Mouse (Mus musculus) heart, adult 11 months (tissue): ENCODE results near the gene Eif2a.
"Not testable (repeated sequence)": the region's sequence is repeated elsewhere in the genome, so short reads cannot be mapped to it uniquely, and the experiment has no call there.

ENCODE experiments used
- DNase-seq: peaks from one replicate; pipeline ENCODE4 v3.0.0; 2022

Eif2a gene

DNA sequence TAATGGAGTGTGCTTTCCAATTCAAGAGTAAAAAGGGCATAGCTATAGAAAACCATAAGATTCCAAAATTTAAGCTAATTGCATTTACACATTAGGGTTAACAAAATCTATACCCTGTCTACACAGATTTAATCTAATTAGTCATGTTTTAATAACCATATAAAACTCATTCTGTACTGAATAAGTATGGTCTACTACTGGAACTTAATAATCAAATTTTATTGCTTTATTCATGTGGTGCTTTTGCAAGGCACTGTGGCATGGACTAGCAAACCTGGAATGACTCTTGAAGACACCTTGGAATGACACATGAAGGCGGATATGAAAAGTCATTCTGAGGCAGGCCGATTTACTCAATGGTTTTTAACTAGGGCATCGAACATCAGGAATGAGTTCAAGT is 2.2 kb upstream of the Eif2a start:
- DNase-seq: peak; percentile 5

DNA sequence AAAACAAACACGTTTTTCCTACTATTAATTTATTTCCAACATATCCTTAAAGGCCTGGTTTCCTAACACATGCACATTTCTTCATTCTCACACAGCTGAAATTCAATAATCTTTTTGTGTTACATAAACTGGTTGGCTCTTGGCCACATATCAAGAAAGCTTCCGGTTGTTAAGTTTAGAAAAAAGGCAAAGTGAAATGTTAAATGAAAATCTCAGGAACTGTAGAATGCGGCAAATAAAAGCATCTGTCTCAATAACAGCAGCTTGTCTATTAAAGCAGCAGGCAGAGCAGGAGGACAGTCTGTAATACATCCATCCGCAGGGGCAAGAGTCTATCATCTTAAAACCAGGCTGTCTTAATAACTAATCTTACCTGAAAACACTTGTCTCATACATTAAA is 1.4 kb upstream of the Eif2a start:
- peak; percentile 15 for DNase-seq

DNA sequence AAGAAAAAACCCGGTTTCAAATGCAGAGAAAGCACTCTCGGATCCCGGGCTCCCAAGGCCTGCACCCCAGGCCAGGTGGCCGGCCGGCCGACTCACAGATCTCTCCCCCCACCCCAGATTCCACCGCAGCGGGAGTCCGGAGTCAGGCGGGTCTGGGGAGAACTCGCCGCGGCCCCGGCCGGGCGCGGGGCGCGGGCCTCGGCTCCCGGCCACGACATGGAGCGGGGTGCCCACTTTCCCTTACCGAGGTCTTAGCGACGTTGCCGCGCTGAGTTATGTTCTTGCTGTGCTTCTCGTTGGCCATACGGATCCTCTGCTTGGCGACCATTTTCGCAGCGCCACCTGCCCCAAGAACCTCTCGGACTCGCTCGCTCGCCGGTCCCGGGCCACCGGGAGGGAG is 455 bp upstream of the Eif2a start:
- no peak for DNase-seq

DNA sequence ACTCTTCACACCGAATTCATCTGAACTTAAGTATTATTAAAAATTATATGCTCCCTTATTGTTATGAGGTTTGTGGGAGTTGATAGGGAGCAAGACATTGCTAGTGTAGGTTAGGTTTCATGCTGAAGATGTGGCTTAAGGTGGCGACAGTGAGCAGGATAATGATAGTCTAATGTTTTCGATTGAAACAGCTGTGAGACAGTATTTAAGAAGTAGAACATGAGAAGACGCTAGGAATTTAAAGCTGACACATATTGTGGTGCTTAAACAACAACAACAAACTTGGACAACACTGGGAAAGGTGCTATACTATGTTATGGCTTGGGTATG is 752 bp downstream of the Eif2a start:
- DNase-seq: no peak

DNA sequence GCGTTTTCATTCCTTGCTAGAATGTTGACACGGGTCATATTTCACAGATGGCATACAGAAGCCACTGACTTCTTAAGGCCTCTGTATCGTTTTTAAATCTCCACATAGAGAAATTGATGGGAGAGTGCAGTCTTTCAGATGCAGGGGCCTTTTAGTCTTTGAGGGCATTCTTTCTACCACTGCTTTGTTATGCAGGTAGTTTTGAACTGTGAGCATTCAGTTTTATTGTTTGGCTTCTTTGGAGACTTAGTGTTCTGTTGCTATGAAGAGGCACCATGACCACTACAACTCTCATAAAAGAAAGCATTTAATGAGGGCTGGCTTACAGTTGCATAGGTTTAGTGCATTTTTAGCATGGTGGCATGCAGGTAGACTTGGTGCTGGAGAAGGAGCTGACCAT is 11.0 kb downstream of the Eif2a start:
- no peak for DNase-seq

DNA sequence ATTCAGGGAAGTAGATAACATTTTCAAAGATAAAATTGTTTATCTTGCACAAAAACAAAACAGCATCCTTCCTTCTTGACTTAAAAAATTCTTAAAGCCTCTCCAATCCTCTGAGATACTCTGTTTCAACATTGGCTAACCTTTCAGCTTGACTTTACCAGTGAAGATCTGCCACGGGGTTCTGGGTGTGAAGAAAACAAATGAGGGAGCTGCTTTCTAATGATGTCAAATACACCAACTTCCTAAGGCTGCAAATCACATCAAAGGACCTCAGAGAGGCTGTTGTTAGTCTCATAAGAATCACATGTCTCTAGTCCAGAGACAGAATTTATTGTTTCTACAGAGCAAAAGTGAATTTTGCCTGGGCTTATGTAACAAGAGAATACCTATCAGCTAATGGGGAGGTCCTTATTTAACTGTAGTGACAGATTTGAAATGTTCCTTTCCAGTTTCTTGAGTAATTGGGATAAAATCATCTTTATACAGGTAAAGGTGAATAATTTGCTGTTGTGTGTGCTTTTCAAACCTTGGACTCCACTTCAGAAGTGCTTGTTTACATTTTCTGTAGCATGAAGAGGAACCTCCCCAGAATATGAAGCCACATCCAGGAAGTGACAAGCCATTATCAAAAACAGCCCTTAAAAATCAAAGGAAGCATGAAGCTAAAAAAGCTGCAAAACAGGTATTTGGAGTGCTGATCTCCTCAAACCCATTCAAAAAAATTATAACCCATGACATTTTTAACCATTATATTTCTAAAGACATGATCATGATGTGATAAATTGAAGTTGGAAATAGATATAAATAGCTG is 26.6 kb downstream of the Eif2a start:
- DNase-seq: no peak

- no peak for DNase-seq
These were observed 31.0 kb downstream of the Eif2a start for GRCm38 (mm10) chr3:58556649-58557048.

DNA sequence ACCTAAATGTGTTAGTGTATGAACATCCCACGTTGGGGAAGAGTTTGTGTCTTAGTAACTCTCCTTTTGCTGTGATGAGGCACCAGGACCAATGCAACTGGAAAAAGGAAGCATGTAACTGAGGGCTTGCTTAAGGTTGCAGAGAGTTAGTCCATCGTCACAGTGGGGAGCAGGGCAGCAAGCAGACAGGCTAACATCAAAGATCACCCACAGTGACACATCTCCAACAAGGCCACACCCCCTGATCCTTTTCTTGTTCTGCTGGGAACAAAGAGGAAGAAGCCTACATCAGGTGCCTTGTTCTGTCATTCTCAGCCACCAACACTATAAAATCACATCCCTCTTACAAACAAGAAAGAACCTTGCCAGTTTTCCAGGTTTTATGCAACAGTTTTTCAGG is 34.3 kb downstream of the Eif2a start:
- no peak for DNase-seq

GRCm38 (mm10) chr3:58561437-58561836 is 35.8 kb downstream of the Eif2a start:
- DNase-seq: peak; percentile 95

DNA sequence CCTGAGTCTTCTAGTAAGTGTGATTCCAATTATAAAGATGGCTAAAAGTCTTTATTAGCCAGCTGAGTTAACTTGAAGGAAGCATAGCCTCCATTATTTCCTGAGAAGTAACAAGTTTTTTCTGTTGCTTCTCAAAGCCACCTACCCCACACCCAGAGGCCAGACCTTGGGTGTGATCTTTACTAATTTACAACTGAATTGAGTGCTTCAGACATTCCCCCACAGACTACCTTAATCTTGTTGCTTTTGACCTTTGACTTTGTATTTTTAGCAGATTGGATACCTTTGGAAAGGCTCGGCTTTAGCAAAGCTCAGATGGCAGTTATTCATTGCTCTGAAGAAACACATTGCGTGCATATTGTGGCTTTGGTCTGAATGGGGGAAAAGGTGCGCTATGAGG is 45.2 kb downstream of the Eif2a start:
- DNase-seq: no peak

DNA sequence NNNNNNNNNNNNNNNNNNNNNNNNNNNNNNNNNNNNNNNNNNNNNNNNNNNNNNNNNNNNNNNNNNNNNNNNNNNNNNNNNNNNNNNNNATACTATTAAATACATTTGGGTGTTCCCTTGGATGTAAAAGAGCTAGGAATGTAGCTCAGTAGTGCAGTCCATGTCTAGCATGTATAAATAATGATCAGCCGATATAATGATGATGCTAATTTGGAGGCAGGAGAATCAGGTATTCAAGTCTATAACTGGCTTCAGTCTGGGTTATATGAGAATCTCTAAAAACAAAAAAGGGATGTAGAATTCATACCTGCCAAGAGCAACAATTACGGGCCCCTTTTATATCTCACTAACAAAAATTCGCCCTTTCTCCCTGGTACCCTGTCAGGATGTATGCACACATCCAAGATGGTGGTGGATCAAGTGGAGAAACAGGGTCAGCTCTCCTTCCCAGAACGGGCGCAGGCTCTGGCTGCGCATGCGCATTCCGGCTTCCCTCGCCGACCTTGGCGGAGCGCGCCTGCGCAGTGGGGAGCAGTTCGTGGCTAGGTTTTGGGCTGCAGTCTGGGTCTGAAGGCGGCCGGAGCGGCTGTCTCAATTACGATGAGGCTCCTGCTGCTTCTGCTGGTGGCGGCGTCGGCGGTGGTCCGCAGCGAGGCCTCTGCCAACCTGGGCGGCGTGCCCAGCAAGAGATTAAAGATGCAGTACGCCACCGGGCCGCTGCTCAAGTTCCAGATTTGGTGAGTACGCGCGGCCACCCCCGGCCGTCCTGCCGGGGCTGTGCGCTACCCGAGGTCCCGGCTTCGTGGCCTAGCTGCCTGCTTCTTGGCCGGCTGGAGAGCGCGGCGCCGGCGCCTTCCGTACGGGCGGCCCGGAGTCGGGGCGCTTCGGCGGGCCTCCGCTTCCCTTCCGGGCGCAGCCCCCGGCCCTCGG is 50.8 kb downstream of the Eif2a start, which contains the start of gene Selenot:
Gene Selenot, plus strand, starts transcription at position 500 of the 930 bp plus-strand sequence.
- DNase-seq: peak; percentile 100

- no peak for DNase-seq
These were observed 51.5 kb downstream of the Eif2a start for GRCm38 (mm10) chr3:58577067-58577503.

- DNase-seq: no peak
These were observed 52.0 kb downstream of the Eif2a start for GRCm38 (mm10) chr3:58577506-58578050.

GRCm38 (mm10) chr3:58581530-58581929 is 55.9 kb downstream of the Eif2a start:
- no peak for DNase-seq

- DNase-seq: no peak
These were observed 56.7 kb downstream of the Eif2a start for GRCm38 (mm10) chr3:58582297-58582696.

DNA sequence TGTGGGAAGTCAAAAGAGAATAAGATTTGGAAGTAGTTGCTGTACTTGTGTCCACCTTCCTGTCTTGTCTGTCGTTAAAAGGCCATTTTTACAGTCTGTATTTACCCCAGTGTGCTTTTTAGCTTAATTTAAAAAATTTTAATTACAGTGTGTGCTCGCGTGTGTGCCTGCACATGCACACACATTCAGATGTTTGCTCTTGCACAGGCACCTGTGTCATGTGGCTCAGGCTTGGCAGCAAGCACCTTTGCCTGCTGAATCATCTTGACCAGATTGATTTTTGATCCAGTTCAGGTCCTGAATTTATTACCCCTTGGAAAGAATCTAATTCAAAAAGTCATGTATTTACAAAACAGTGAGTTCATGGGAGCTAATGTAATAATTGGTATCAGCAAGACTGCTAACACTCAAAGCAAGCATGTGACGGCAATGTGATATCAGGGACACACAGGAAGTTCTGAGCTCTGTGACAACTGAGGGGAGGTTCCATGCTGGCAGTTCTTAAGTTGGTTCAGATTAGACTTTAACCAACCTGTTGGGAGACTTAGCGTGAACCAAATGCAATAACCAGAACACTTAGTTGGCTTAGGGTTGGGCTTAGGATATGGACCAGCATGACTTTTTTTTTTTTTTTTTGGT is 57.3 kb downstream of the Eif2a start:
- no peak for DNase-seq

DNA sequence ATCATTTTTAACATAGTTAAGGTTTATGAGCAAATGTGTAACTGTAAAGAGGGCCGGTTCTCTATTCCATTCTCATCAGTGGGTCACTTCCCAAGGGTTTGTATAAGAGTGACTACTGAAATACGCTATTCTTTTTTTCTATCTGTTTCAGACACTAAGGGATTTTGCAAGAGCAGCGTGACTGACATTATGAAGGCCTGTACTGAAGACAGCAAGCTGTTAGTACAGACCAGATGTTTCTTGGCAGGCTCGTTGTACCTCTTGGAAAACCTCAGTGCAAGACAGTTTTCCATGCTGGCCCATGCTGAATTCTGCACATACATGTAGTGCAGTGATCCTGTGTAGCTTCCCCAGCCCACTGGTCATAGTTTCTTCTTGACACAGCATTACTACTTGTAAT is 64.9 kb downstream of the Eif2a start:
- not testable (repeated sequence) for DNase-seq

DNA sequence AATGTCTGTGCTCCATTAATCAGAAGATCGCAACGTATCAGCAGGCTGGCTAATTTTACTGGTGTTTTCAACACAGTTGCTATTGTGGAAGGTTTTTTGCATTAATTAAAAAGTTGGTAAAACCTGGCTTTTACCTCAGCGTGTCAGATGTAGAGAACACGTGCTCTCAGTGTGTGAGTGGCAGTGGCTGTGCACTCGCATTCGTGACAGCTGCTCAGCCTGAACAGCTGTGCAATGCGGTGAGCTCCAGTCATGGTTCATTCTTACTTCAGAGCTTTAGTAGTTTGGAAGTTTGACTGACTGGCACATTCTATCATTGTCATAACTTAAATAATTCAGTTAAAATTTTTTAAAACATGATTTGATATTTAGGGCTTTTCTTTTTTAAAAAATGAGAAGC is 67.0 kb downstream of the Eif2a start:
- DNase-seq: not testable (repeated sequence)

DNA sequence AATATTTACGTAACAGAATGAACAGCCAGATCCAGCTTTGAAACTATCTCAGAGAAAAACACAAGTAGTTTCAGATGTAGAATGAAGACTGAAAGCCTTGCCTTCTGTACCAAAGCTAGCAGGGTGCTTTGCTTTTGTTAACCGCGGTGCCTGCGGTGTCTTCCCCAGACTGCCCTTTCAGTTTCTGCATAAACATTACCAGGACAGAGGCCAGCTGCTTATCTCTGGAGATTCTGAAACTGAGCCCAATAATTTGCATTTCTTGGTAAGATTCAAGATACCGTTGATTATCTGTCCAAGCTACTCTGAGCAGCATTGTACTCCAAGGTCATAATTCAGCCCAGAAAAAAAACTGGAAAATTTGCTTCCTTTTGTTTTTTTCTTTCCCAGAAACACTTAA is 68.0 kb downstream of the Eif2a start:
- no peak for DNase-seq
